Mouse (Mus musculus) effector memory CD4-positive, alpha-beta T cell, adult 7 months (primary cell): Measurements from ENCODE around the gene Lrrtm1. TPM values are rescaled to one million over a fixed set of nuclear protein-coding genes. Genes with fewer than 3 reads are reported as not detected.

ENCODE experiments used
- polyA plus RNA-seq: library from polyadenylated mRNA; unstranded; fragments of 100-300 nt; shearing (Covaris generic); gene quantifications from one replicate; pipeline ENCODE4 v1.2.1, GENCODE M21; 2017

Gene Lrrtm1
- 0.15 TPM for polyA plus RNA-seq

DNA sequence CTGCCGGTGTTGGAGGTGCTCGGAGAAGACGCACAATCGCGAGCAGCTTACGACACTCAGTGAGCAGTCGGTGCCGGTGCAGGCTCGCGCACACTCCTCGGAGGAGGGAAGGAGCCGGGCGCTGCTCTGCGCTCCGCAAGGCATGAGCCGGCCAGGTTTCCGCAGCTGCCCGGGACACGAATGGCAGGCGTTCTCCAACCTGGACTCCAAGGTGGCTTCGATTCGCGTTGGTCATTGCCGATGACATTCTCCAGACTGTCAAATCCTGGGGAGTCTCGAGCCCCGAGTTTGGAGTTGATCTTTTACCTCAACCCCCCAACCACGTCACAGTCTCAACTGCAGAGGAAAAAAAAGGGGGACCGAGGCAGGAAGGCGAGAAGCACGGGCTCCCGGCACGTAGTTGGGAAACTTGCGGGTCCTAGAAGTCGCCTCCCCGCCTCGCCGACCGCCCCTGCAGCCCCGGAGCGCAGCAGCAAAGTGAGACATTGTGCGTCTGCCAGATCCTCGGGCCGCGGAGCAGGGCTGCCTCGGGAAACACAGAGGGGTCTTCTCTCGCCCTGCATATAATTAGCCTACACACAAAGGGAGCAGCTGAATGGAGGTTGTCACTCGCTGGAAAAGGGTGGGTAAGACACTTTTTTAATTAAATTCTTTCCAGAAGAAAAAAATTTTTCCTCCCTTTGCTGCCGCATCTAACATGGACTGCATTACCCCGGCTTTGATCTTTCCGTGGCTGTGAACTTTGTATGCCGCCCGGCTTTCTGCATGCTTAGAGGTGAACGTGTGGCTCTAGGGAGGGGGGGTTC is at the start of gene Lrrtm1:
Gene Lrrtm1, plus strand, starts transcription at position 89 of the 806 bp plus-strand sequence.

